Mouse (Mus musculus) c-Kit-negative CD71-positive TER-119-positive erythroid progenitor cells, embryonic 14.5 days (primary cell): ENCODE results near the gene Epb41l2.
A peak's percentile ranks its signal among the peaks of the same experiment; 100 is the strongest.

Experiments
- DNase-seq: peaks from one replicate; pipeline ENCODE4 v3.0.0-alpha.2; 2013; ENCODE audit warnings: low read depth, low spot score

Epb41l2 gene

GRCm38 (mm10) chr10:25359208-25359958 lies at the start of gene Epb41l2:
Epb41l2 (plus strand) TSS chr10:25359798.
- peak; percentile 61 for DNase-seq

GRCm38 (mm10) chr10:25309996-25310395 lies 49.6 kb upstream of the Epb41l2 start:
- DNase-seq, result no peak

GRCm38 (mm10) chr10:25310736-25311135 lies 48.9 kb upstream of the Epb41l2 start:
- no peak for DNase-seq

- DNase-seq, result no peak
Measured at GRCm38 (mm10) chr10:25311554-25312212, 47.9 kb upstream of the Epb41l2 start.

GRCm38 (mm10) chr10:25313856-25314584 lies 45.6 kb upstream of the Epb41l2 start:
- no peak for DNase-seq

- no peak for DNase-seq
Measured at GRCm38 (mm10) chr10:25317665-25318064, 41.9 kb upstream of the Epb41l2 start.

- no peak for DNase-seq
Measured at GRCm38 (mm10) chr10:25318405-25318804, 41.2 kb upstream of the Epb41l2 start.

- no peak for DNase-seq
Measured at GRCm38 (mm10) chr10:25319531-25319930, 40.1 kb upstream of the Epb41l2 start.

GRCm38 (mm10) chr10:25321198-25321597 lies 38.4 kb upstream of the Epb41l2 start:
- no peak for DNase-seq

- DNase-seq, result no peak
Measured at GRCm38 (mm10) chr10:25325690-25326089, 33.9 kb upstream of the Epb41l2 start.

- DNase-seq, result no peak
Measured at GRCm38 (mm10) chr10:25327511-25327910, 32.1 kb upstream of the Epb41l2 start.

- DNase-seq, result no peak
Measured at GRCm38 (mm10) chr10:25330094-25330493, 29.5 kb upstream of the Epb41l2 start.

- DNase-seq, result no peak
Measured at GRCm38 (mm10) chr10:25331321-25332049, 28.1 kb upstream of the Epb41l2 start.

- no peak for DNase-seq
Measured at GRCm38 (mm10) chr10:25333390-25334079, 26.1 kb upstream of the Epb41l2 start.

- DNase-seq, result no peak
Measured at GRCm38 (mm10) chr10:25340675-25341074, 18.9 kb upstream of the Epb41l2 start.

GRCm38 (mm10) chr10:25342801-25343200 lies 16.8 kb upstream of the Epb41l2 start:
- DNase-seq, result no peak

- DNase-seq, result no peak
Measured at GRCm38 (mm10) chr10:25353941-25354340, 5.7 kb upstream of the Epb41l2 start.

GRCm38 (mm10) chr10:25354390-25354789 lies 5.2 kb upstream of the Epb41l2 start:
- no peak for DNase-seq

GRCm38 (mm10) chr10:25359959-25360811 lies 587 bp downstream of the Epb41l2 start:
- DNase-seq, result no peak

- DNase-seq, result no peak
Measured at GRCm38 (mm10) chr10:25362235-25362634, 2.6 kb downstream of the Epb41l2 start.
